Mouse (Mus musculus) heart, embryonic 11.5 days (tissue): ENCODE results near the gene 1700020D05Rik. TPM values are rescaled to one million over a fixed set of nuclear protein-coding genes. Genes with fewer than 3 reads are reported as not detected.

Experiments used
- ATAC-seq: fragments of 200-750 bp; cut with Nextera tagmentation; replicated peaks from 2 replicates; pipeline ENCODE4 v1.8.0; 2017; ENCODE audit warnings: moderate library complexity; ENCODE audit not compliant: insufficient number of reproducible peaks, low FRiP score, low TSS enrichment
- H3K27ac ChIP-seq: fragments of 300-500 bp; sonication (generic); 2 replicates; pipeline ENCODE4 v1.5.1; 2014; ENCODE audit warnings: mild to moderate bottlenecking, low read depth, low read length
- H3K27me3 ChIP-seq: fragments of 300-500 bp; sonication (generic); 2 replicates; pipeline ENCODE4 v1.6.1; 2014; ENCODE audit warnings: mild to moderate bottlenecking, low read length, mixed read lengths; ENCODE audit not compliant: control insufficient read depth, insufficient read depth
- H3K36me3 ChIP-seq: fragments of 300-500 bp; sonication (generic); 2 replicates; pipeline ENCODE4 v1.6.1; 2014; ENCODE audit warnings: mild to moderate bottlenecking, low read length, moderate library complexity, mixed read lengths; ENCODE audit not compliant: control insufficient read depth, insufficient read depth
- H3K4me1 ChIP-seq: fragments of 300-500 bp; sonication (generic); 2 replicates; pipeline ENCODE4 v1.6.1; 2014; ENCODE audit warnings: low read length; ENCODE audit not compliant: control insufficient read depth, insufficient read depth
- H3K4me2 ChIP-seq: fragments of 300-500 bp; sonication (generic); 2 replicates; pipeline ENCODE4 v1.6.1; 2014; ENCODE audit warnings: mild to moderate bottlenecking, moderate library complexity
- H3K4me3 ChIP-seq: fragments of 300-500 bp; sonication (generic); 2 replicates; pipeline ENCODE4 v1.5.1; 2014; ENCODE audit warnings: low read depth, low read length
- H3K9ac ChIP-seq: fragments of 300-500 bp; sonication (generic); 2 replicates; pipeline ENCODE4 v1.6.1; 2014; ENCODE audit warnings: mild to moderate bottlenecking, low read depth, low read length, moderate library complexity
- H3K9me3 ChIP-seq: fragments of 300-500 bp; sonication (generic); replicated peaks from 2 replicates; pipeline ENCODE4 v1.6.1; 2016; ENCODE audit warnings: low read length; ENCODE audit not compliant: control insufficient read depth
- WGBS: fragments of 180-500 bp; shearing (Covaris S2); extraction: QIAGEN DNeasy Blood & Tissue Kit; methylation state at CpG from one replicate; pipeline ENCODE4 v1.1.7; 2014; ENCODE audit not compliant: insufficient replicate concordance; 5-methylcytosine and 5-hydroxymethylcytosine counted together
- polyA plus RNA-seq: library from polyadenylated mRNA; unstranded; fragments of >200 nt; fragmentation: Nextera tagmentation; extraction: Ambion mirVana; gene quantifications from 2 replicates; pipeline ENCODE4 v1.2.1, GENCODE M21; 2014

The 1700020D05Rik gene
- not detected in 2 replicates for polyA plus RNA-seq

- no peaks in the 10 kb centered on the region for H3K4me1 ChIP-seq
- no peak within 1 kb of the TSS for H3K9ac ChIP-seq
- H3K4me3 ChIP-seq = no peak within 1 kb of the TSS
- no peak for ATAC-seq
- H3K27ac ChIP-seq = no peak within 1 kb of the TSS
- H3K4me2 ChIP-seq = no peak within 1 kb of the TSS
- no peaks in the 10 kb centered on the region for H3K36me3 ChIP-seq
- H3K27me3 ChIP-seq = no peaks in the 10 kb centered on the region
- 44% methylated on average over 16 of the region's 17 CpGs for whole genome bisulfite sequencing
- H3K9me3 ChIP-seq = no peaks in the 10 kb centered on the region
Measured at GRCm38 (mm10) chr19:5503687-5504086, at the start of gene 1700020D05Rik. Gene 1700020D05Rik (minus strand): TSS chr19:5503787.

GRCm38 (mm10) chr19:5547471-5548056, 44.0 kb upstream of the 1700020D05Rik start:
- no peak for ATAC-seq
- Histone ChIP-seq H3K9me3 (no peaks in the 10 kb centered on the region), H3K36me3 (no peaks in the 10 kb centered on the region), H3K4me1 (peaks cover 6% of the 10 kb centered on the region; the same call in 1 of the 2 replicates), H3K4me2 (no peak overlapping the region), H3K4me3 (no peak overlapping the region), H3K27me3 (peaks cover 10% of the 10 kb centered on the region), H3K27ac (no peak overlapping the region), H3K9ac (no peak overlapping the region)
- 52% methylated on average over 4 of the region's 4 CpGs for WGBS

- 47% methylated on average over 11 of the region's 11 CpGs for WGBS
- Histone ChIP-seq H3K9me3 (no peaks in the 10 kb centered on the region), H3K4me3 (no peak overlapping the region), H3K4me1 (peaks cover 6% of the 10 kb centered on the region; the same call in 1 of the 2 replicates), H3K27me3 (peaks cover 5% of the 10 kb centered on the region), H3K36me3 (no peaks in the 10 kb centered on the region), H3K27ac (no peak overlapping the region), H3K4me2 (no peak overlapping the region), H3K9ac (no peak overlapping the region)
- no peak for ATAC-seq
Measured at GRCm38 (mm10) chr19:5544031-5544430, 40.4 kb upstream of the 1700020D05Rik start.

GRCm38 (mm10) chr19:5543362-5543761, 39.8 kb upstream of the 1700020D05Rik start:
- peaks cover 5% of the 10 kb centered on the region for H3K27me3 ChIP-seq
- H3K9me3 ChIP-seq = no peaks in the 10 kb centered on the region
- H3K4me1 ChIP-seq = peaks cover 6% of the 10 kb centered on the region
- H3K4me3 ChIP-seq = no peak overlapping the region
- ATAC-seq = no peak
- no peak overlapping the region for H3K9ac ChIP-seq
- 80% methylated on average over 9 of the region's 9 CpGs for WGBS
- H3K27ac ChIP-seq = no peak overlapping the region
- H3K36me3 ChIP-seq = no peaks in the 10 kb centered on the region
- no peak overlapping the region for H3K4me2 ChIP-seq

- WGBS = 57% methylated on average over 8 of the region's 8 CpGs
- Histone ChIP-seq H3K4me2 (no peak overlapping the region), H3K27ac (no peak overlapping the region), H3K4me1 (no peaks in the 10 kb centered on the region; the same call in 1 of the 2 replicates), H3K9me3 (no peaks in the 10 kb centered on the region), H3K9ac (no peak overlapping the region), H3K4me3 (no peak overlapping the region), H3K36me3 (no peaks in the 10 kb centered on the region), H3K27me3 (no peaks in the 10 kb centered on the region)
- ATAC-seq = no peak
Measured at GRCm38 (mm10) chr19:5538786-5539185, 35.2 kb upstream of the 1700020D05Rik start.

GRCm38 (mm10) chr19:5532520-5532919, 28.9 kb upstream of the 1700020D05Rik start:
- 0 out of 2 replicates have a peak overlapping the region, but pooled peaks have one; percentile 5 for H3K9ac ChIP-seq
- ATAC-seq = no peak
- H3K27ac ChIP-seq = no peak overlapping the region
- no peaks in the 10 kb centered on the region for H3K9me3 ChIP-seq
- H3K4me3 ChIP-seq = no peak overlapping the region
- H3K4me2 ChIP-seq = no peak overlapping the region
- H3K36me3 ChIP-seq = no peaks in the 10 kb centered on the region
- peaks cover 18% of the 10 kb centered on the region for H3K27me3 ChIP-seq
- H3K4me1 ChIP-seq = peaks cover 4% of the 10 kb centered on the region
- 68% methylated on average over 8 of the region's 8 CpGs for WGBS

GRCm38 (mm10) chr19:5530138-5530524, 26.5 kb upstream of the 1700020D05Rik start:
- WGBS = 70% methylated on average over 7 of the region's 7 CpGs
- peaks cover 4% of the 10 kb centered on the region for H3K4me1 ChIP-seq
- H3K4me2 ChIP-seq = no peak overlapping the region
- no peak overlapping the region for H3K4me3 ChIP-seq
- no peak for ATAC-seq
- no peaks in the 10 kb centered on the region for H3K36me3 ChIP-seq
- peaks cover 18% of the 10 kb centered on the region for H3K27me3 ChIP-seq
- no peak overlapping the region for H3K27ac ChIP-seq
- no peaks in the 10 kb centered on the region for H3K9me3 ChIP-seq
- H3K9ac ChIP-seq = no peak overlapping the region

- H3K4me2 ChIP-seq = peak overlapping the region; percentile 52
- H3K4me1 ChIP-seq = peaks cover 4% of the 10 kb centered on the region
- H3K27me3 ChIP-seq = peaks cover 18% of the 10 kb centered on the region
- WGBS = 20% methylated on average over 20 of the region's 20 CpGs
- no peak overlapping the region for H3K9ac ChIP-seq
- H3K27ac ChIP-seq = no peak overlapping the region
- no peaks in the 10 kb centered on the region for H3K36me3 ChIP-seq
- H3K4me3 ChIP-seq = peak overlapping the region; percentile 10; the same call in 1 of the 2 replicates
- ATAC-seq = peak; percentile 85; the same call in 1 of the 2 replicates
- H3K9me3 ChIP-seq = no peaks in the 10 kb centered on the region
Measured at GRCm38 (mm10) chr19:5529325-5530137, 25.9 kb upstream of the 1700020D05Rik start.
